Mouse (Mus musculus) thymus, adult 2 months (tissue): ENCODE data around the gene Ltbp2.

Source experiments
- CTCF ChIP-seq: fragments of 200-500 bp; IDR thresholded peaks from 2 replicates; pipeline ENCODE4 v1.5.1; 2012; ENCODE audit warnings: mild to moderate bottlenecking, control low read depth, low read length, moderate library complexity, borderline replicate concordance; ENCODE audit not compliant: control insufficient read depth, poor library complexity, insufficient read depth; ENCODE audit errors: extremely low read depth
- POLR2A ChIP-seq: fragments of 200-500 bp; IDR thresholded peaks from 2 replicates; pipeline ENCODE4 v1.6.1; 2012; ENCODE audit warnings: mild to moderate bottlenecking, low read length, control low read depth, moderate library complexity; ENCODE audit not compliant: control insufficient read depth, poor library complexity, insufficient read depth; ENCODE audit errors: extremely low read depth

GRCm38 (mm10) chr12:84865431-84865830 is 10.9 kb downstream of the Ltbp2 start:
- no peak for TF ChIP-seq CTCF
- TF ChIP-seq POLR2A, result no peak
